Mouse (Mus musculus): ENCODE measurements around the gene Cnp.
"Not testable (repeated sequence)": the region's sequence is repeated elsewhere in the genome, so short reads cannot be mapped to it uniquely, and the experiment has no call there.

The Cnp gene

DNA sequence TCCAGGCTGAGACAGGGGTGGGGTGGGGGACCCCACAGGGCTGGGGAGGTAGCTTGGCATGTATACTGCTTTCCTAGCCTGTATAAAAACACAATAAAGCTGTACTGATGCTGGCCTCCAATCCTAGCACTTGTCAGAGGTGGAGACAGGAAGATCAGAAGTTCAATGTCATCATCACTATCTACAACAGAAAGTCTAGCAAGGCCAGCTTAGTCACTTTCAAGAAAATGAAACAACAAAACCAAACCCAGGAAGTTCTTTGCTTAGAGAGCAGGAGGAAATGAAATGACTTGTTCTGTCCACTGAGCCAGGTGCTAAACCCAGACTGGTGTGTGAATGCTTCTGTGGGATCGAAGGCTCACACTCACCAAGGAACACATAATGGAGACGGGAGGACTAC, 13.8 kb downstream of the Cnp start:
- no peak for DNase-seq (ENCODE audit: low spot score)

GRCm38 (mm10) chr11:100592346-100593046, 17.8 kb downstream of the Cnp start:
- DNase-seq (ENCODE audit: low spot score): no peak

GRCm38 (mm10) chr11:100594608-100595007, 19.9 kb downstream of the Cnp start:
- no peak for DNase-seq (ENCODE audit: low spot score)

GRCm38 (mm10) chr11:100595533-100595932, 20.8 kb downstream of the Cnp start:
- DNase-seq (ENCODE audit: low spot score): no peak

GRCm38 (mm10) chr11:100598074-100598473, 23.4 kb downstream of the Cnp start:
- DNase-seq (ENCODE audit: low spot score): no peak

DNA sequence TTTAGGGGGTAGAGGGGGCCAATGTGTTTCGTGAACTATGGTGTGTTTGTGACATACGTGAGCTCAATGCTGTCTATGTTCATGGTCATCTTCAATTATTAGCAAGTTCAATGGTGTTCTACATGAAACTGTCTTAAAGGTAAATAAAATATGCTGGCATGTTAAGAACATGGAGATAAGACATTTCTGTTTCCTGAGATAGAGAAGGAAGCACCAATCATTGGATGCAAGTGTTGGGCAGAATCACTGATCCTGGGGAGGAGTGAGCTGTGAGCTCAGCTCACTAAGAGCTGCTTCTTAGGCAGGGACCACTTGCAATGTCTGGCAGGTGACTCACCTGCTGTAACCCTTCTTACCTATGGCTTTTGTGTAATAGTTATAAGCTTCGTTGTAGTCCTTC, 26.7 kb downstream of the Cnp start:
- no peak for DNase-seq (ENCODE audit: low spot score)

DNA sequence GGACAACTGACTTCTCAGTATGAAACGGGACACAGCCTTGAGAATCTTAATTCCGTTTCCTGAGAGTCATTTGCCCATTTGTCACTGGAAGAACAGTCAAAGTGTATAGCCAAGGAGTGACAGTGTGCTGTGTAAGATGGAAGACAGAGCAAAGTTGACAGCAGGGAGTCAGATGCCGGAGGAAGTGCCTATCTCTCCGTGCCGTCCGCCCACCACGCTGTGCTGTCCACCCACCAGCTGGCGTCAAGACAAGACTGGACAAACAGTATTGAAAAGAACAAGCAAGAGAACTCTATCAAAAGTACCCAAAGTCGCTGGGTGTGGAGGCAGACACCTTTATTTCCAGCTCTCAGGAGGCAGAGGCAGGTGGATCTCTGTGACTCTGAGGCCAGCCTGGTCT, 28.5 kb downstream of the Cnp start:
- DNase-seq (ENCODE audit: low spot score): peak; percentile 49

GRCm38 (mm10) chr11:100603813-100604212, 29.1 kb downstream of the Cnp start:
- no peak for DNase-seq (ENCODE audit: low spot score)

DNA sequence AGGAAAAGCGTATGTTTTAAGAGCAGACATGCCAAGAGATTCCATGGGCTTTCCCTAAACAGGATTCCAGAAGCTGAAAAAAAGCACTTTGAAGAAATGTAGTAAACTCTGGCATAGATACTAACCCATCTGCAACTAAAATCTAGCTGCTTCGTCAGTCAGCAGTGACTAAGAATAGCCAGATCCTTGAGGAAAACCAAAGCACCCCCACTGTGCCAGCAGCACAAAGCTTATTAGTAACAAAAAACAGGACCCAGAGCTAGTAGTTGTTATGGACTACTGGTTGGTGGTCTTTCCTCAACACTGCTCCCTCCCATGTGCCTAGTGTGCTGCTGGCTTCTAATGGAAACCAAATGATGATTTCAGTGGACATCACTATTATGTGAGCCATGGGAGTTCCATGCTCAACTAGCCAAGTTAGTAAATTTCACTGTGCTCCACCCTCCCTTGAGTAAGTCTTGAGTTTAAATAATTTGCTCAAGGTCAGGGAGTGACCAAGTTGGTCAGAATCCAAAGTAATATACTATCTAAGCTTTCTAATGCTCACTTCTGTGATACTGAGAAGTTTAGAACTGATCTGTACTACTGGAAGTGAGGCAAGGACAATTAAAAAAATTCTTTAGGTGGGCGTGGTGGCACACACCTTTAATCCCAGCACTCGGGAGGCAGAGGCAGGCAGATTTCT, 29.8 kb downstream of the Cnp start:
- no peak for DNase-seq (ENCODE audit: low spot score)

DNA sequence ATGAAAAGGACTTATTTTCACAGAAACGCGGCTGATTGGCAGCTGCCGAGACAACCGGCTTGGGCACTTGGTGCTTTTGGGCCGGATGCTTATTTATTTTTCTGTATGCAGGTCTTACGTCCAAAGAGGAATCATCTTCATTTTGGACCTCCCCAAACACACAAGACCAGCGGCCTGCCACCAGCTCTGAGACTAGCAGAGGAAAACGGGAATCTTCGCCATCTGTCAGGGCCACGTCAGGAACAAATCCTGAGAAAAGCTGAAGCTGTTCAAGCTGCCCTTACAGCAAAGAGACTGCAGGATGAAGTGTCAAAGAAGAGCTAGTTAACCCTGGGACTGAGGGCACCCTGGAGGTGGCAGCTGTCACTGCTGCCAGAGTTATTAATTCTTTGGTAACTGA, 30.7 kb downstream of the Cnp start:
- DNase-seq (ENCODE audit: low spot score): no peak

GRCm38 (mm10) chr11:100607121-100607520, 32.4 kb downstream of the Cnp start:
- DNase-seq (ENCODE audit: low spot score): no peak

DNA sequence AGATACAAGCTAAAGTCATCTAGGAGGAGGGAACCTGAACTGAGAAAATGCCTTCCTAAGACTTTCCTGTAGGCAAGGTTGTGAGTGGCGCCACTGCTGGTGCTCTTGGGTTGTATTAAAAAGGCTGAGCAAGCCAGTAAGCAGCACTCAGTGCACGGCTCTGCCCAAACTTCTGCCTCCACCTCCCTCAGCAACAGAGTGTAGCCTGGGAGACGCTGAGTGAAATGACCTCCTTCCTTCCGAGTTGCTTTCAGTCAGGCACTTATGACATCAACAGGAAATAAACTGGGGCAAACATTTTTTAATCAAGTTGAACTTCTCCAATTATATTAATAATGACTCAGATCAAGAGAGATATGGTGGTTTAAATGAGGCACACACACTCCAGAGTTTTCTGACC, 34.1 kb downstream of the Cnp start:
- DNase-seq (ENCODE audit: low spot score): no peak

DNA sequence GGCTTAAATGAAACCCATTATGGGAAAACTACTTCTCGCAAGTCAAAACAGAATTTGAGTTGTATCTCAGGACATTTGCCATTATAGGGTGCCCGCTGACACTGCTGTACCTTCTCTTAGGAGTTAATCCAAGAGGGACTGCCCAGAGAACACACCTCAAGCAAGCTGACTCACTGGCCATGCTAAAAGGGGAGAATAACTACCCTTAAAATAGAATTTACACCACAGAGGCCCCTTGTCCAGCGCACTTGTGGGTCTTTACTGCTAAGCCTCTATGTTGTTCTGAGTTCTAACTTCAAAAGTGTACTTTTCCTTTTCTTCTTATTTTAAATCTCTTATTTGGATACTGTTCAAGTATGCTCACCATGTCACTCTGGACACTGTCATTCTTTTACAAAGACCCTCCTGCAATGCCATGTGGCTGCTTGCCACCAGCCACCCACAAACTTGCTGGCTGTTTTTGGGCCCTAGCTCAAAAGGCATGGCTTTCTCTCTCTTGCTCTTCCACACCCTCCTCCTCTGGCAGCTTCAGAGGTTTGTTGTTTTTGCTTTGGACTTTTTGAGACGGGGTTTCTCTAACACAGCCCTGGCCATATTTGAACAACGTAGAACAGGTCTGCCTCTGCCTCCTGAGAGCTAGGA, 34.8 kb downstream of the Cnp start:
- no peak for DNase-seq (ENCODE audit: low spot score)

DNA sequence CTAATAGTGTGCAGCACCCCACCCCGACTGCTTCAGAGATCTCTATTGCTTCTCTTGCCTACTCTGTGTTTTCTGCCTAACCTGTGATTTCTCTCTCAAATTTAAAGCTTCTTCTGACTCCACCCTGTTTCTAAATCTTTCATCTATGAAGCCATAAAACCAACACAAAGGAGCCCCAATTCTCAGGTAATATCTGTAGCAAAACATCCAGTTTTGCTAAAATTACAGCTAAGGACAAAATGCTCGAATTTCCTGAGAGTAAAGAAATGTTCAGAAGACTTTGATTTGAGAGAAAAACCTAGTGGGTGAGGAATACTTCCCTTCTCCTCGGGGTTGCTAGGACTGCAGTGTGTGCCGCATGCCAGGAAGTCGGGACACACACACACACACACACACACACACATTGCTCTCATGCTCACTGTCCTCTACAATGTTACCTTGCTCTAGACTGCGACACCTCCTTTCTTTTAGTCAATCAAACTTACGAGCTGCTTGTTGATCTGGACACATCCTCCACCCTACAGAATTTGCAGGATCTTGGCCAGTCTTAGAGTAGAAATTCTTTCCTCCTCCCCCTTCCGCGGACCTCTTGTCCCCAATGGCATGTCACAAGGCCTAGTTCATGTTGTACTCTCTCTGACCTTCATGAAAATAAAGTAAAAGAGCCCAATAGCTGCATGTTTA, 35.4 kb downstream of the Cnp start:
- DNase-seq (ENCODE audit: low spot score): no peak

- DNase-seq (ENCODE audit: low spot score): no peak
Measured at GRCm38 (mm10) chr11:100611627-100612026, 36.9 kb downstream of the Cnp start.

DNA sequence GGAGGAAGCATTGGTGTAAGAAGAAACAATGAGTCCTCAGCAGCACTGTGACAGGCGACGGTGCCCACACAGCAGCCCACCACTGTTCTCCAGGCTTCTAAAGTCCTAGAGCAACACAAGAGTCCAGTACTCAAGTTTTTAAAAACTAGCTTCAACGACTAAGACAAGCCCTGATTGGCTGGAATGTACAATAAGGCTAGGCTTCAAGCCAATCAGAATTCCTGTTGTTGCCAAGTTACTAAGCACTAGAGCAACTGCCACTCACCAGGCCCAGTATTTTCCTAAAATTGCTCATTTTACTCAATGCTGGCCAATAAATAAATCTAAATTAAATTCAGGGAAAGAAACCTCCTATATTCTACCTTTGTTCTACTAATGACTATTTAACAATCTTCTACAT, 38.5 kb downstream of the Cnp start:
- DNase-seq (ENCODE audit: low spot score): no peak

GRCm38 (mm10) chr11:100616332-100616731, 41.6 kb downstream of the Cnp start:
- DNase-seq (ENCODE audit: low spot score): no peak

- DNase-seq (ENCODE audit: low spot score): not testable (repeated sequence)
Measured at GRCm38 (mm10) chr11:100616836-100617235, 42.1 kb downstream of the Cnp start.

GRCm38 (mm10) chr11:100617480-100617879, 42.8 kb downstream of the Cnp start:
- DNase-seq (ENCODE audit: low spot score): no peak

DNA sequence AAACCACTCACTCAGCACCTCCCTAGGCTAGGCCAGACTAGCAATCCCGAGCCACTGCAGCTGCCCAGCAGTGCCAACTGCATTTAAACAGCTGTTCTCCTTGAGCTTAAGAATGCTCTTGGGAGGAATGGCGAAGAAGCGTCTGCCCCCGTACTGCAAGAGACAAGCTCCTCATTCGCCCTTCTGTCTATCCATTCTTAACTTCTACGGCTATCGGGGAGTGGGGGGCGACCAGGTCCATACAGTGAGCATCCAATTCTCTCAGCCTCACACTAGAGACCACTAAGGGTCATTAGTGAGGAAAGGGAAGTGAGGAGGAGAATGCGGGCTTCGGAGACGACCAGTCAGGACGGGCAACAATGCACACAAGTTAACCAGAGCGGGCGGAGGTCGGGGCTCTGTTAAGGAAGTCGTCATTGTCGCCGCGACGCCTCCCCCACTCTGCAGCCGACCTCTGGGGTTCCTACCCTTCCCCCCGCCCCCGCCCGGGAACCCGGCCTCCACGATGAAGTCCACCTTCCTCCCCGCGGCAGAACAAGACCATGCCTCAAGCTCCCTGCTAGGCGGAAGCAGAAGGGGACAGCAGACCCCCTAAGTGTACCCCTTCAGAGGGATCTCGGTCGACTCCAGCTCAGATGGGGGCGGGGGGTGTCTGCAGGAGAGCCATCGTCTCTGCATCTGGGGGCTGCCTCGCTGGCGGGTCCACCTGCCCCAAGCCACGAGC, 44.2 kb downstream of the Cnp start, which contains the start of gene Nkiras2:
Gene Nkiras2 (plus strand): TSS at position 484 of the 724 bp plus-strand sequence.
- DNase-seq (ENCODE audit: low spot score): peak; percentile 77

- peak; percentile 99 for DNase-seq (ENCODE audit: low spot score)
Measured at GRCm38 (mm10) chr11:100619485-100619975, 44.8 kb downstream of the Cnp start.

GRCm38 (mm10) chr11:100619982-100620381, 45.3 kb downstream of the Cnp start, which contains the start of gene Dnajc7:
Dnajc7 (minus strand) TSS chr11:100620168.
- no peak for DNase-seq (ENCODE audit: low spot score)
